Mouse (Mus musculus): ENCODE data around the gene Myg1.
A peak's percentile ranks its signal among the peaks of the same experiment; 100 is the strongest.
"Not testable (repeated sequence)": the region's sequence is repeated elsewhere in the genome, so short reads cannot be mapped to it uniquely, and the experiment has no call there.

The Myg1 gene

DNA sequence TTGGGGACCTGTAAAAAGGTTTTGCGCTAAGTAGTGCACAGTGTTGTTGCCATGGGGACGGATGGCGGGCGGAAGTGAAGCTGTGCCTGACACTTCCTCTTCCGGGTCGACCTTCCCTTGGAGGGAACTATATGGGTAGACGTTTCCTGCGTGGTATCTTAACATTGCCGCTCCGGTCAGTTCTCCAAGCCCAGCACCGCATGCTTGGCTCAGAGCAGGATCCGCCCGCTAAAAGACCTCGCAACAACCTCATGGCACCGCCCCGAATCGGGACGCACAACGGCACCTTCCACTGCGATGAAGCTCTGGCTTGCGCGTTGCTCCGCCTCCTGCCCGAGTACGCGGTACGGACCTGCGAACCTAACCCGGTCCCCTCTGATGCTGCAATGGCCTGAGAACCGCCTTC, at the start of gene Myg1:
TSS of gene Myg1 (plus strand) at position 100 of the 406 bp plus-strand sequence.
- DNase-seq (ENCODE audit: low spot score in 2 of 2), result peak; percentile 90 to 93

DNA sequence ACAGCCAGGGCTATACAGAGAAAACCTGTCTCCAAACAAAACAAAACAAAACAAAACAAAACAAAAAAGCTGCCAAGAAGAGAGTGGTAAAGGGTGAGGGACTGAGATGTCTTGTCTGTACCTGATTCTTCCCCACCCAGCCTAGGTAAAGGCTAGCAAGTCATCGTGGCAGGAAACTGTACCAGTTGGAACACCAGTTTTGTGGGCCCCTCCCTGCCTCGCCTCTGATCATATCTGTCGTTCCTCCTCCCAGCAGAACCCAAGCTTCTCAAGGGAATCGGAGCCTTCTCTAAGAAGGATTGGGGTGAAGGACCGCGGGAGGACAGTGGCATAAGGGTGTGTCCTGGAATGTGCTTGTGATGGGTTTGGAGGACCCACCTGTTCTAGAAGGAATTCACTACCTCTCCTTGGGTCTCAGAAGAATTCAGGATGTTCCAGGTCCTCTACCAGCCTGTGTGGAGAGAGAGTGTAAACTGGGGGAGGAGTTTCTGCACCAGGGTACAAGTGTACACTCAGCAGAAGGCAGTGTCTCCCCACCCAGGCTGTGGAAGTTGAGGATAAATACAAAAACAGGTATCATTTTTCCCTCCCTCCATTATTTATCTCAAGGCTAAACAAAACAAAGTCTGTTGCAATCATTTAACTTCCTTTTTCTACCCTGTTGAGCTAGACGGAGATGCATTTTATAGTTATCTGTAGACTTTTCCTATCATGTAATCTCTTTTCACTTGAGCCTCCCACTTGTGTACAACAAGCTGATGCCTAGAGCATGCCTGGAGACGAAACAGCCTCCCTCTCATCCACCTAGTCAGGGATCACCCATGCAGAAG, 48.8 kb upstream of the Myg1 start:
- no peak for DNase-seq (ENCODE audit: low spot score in 2 of 2)

DNA sequence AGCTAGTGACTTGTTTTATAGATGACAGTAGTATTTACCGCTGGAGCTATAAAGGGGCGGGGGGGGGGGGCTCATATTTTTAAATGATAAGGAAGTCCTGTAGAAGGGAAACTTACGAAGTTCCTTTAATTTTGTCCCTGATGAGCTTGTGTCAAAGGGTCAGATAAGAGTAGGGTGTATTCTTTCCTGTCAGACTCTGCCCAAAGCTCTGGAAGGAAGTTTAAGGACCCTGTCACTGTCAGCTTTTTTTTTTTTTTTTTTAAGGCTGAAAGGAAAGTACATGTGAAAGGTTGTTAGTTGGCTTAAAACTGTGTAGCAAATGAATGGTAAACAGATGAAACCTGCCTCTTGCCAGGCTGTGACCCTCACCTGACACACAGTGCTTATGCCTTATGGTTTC, 47.9 kb upstream of the Myg1 start:
- DNase-seq (ENCODE audit: low spot score in 2 of 2), result no peak

DNA sequence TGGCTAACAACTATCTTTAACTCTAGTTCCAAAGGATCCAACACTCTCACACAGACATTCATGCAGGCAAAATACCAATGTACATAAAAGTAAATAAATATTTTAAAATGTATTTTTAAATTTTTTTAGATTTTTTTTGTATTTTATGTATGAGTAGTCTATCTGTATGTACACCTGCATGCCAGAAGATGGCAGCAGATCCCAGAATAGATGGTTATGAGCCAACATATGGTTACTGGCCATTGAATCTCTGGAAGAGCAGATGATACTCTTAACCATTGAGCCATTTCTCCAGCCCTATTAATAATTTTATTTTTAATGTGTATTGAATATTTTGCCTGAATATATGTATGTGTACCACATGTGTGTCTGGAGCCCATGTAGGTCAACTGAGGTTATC, 44.1 kb upstream of the Myg1 start:
- DNase-seq (ENCODE audit: low spot score in 2 of 2), result peak in 1 of 2 experiments; percentile 56

DNA sequence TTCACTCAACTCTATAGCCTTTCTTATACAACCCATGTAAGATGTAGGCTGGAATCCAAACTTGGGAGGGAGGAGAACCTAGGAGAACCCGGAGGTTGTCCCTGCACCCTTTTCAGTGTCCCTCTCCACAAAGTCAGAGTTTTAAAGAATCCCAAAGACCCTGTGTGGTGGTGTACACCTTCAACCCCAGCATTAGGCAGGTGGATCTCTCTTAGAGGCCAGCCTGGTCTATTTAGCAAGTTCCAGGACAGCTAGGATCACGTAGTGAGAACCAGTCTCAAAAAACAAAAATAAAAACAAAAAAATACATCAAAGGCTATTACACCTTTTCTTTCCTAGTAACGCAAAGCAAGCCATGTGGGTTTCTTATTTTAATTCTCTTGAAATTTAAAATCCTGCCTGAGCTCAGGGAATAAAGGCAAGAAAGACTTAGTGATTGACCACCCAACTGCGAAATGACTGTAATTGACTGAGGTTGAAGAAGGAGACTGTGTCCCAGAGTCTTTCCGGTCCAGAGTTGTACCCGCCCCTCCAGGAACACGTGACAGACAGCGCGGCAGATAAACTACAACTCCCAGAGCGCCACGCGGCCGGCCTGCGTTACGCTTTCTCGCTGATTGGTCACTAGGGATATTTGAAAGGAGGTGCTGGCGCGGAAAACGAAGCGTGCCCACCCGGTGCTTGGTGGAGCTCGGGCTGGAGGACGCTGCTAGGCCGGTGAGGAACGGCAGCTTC, 35.7 kb upstream of the Myg1 start, which contains the start of gene Espl1:
TSS of gene Espl1 (plus strand) at position 634 of the 735 bp plus-strand sequence.
- peak; percentile 96 to 97 for DNase-seq (ENCODE audit: low spot score in 2 of 2)

DNA sequence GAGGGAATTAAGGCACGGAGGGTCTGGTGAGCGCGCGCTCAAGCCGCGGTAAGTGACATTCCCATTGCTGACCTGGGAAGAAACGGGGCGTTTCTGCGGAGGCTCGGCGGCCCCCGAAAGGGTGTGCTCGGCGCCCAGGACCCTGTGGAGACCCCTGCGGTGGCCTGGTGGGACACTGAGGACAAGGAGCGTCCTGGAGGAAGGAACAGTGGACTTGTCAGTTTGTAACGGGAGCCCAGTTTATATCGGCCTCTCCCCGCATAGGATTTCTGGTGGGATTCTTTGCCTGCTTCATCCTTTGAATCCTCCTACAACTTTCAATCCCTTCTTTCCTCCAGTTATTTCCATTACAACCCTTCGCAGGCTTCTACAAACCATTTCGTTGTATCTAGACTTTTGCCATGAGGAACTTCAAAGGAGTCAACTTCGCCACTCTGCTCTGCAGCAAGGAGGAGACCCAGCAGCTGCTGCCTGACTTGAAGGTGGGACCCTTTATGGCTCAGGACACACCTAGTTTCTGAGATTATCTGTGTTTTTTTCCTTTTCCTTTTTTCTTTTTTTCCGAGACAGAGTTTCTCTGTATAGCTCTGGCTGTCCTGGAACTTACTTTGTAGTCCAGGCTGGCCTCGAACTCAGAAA, 35.0 kb upstream of the Myg1 start:
- DNase-seq (ENCODE audit: low spot score in 2 of 2), result no peak

DNA sequence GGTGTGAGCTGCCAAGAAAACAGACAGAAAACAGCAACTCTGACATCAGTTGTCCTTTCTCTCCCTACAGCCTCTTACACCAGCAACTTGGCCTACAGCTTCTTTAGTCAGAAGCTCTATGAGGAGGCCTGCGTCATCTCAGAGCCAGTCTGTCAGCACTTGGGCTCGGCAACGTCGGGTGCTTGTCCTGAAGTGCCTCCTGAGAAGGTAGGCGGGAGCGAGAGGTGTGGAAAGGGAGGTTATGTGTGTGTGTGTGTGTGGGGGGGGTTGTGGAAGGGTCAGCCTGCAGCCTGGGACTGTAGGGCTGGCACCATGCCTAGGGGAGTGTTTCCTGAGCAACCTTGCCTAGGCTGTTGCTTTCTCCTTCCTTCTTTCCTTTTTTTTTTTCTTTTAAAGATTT, 29.0 kb upstream of the Myg1 start:
- DNase-seq (ENCODE audit: low spot score in 2 of 2), result no peak

DNA sequence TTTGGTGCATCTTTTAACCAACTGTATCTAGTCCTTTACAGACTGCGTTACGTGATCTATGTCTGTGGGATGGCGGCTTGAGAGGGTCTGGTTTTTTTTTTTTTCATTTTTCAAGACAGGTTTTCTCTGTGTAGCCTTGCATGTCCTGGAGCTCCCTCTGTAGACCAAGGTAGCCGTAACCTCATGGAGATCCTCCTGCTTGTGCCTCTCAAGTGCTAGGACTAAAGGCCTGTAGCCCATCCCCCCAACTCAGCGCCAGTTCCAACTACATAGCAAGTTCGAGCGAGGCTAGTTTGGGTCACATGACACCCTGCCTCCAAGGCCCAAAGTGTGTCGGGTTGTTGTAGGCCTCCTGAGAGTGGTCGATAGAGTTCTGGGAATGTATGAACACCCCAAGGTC, 22.8 kb upstream of the Myg1 start:
- DNase-seq (ENCODE audit: low spot score in 2 of 2), result no peak

DNA sequence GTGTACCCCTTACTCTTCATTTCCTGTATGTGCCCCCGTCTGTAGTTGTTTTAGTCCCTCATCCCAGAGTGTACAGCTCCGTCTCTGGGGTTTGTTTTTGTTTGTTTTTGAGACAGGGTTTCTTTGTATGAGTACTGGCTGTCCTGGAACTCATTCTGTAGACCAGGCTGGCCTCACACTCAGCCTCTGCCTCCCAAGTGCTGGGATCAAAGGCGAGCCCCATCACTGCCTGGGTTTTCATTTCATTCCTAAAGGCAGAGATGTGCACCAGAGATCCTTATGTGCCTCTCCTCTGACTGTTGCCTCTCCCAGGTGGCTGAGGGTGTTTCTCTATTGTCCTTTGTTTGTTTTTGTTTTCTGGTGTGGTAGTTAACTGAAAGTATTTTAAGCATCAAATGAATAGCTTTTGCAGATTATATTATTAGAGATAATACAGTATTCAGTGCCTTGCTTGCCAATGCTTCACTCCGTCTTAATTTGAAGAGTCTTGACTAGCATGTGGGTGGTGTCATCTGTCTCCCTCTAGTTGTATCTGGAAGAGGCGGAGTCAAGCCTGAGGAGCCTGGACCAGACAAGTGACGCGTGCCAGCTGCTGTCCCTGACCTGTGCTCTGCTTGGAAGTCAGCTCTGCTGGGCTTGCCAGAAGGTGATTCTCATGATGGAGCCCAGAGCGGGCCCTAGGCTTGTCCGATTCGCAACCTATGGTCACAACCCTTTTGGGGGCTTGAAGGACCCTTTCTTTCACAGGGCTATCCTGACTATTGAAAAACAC, 21.2 kb upstream of the Myg1 start:
- no peak for DNase-seq (ENCODE audit: low spot score in 2 of 2)

DNA sequence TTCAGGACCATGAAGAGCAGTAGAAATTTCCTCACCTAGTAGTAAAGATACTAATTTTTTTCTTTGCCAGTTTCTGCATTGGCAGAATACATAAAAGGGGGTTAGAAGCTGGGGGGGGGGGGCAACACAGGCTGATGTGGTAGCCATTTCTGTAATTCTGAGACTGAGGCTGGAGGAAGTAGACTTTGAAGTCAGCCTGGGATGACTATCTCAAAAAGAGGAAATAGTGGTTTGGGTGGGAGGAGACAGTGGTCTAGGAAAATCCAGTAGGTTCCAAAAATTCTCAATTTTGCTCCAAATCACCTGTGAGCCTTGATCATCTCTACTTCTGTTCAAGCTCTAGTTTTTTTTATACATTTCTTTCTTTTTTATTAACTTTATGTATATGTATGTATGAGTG, 20.0 kb upstream of the Myg1 start:
- DNase-seq (ENCODE audit: low spot score in 2 of 2), result no peak

DNA sequence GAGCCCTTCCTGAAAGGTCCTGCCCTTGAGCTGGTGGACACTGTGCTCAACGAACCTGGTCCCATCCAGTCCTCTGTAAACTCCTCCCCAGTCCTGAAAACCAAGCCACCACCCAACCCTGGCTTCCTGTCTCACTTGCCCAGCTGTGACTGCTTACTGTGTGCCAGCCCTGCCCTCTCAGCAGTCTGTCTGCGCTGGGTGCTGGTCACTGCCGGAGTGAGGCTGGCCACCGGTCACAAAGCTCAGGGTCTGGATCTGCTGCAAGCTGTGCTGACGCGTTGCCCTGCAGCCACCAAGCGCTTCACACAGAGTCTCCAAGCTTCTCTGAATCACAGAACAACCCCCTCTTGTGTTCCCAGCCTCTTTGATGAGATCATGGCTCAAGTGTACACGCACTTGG, 16.2 kb upstream of the Myg1 start:
- no peak for DNase-seq (ENCODE audit: low spot score in 2 of 2)

DNA sequence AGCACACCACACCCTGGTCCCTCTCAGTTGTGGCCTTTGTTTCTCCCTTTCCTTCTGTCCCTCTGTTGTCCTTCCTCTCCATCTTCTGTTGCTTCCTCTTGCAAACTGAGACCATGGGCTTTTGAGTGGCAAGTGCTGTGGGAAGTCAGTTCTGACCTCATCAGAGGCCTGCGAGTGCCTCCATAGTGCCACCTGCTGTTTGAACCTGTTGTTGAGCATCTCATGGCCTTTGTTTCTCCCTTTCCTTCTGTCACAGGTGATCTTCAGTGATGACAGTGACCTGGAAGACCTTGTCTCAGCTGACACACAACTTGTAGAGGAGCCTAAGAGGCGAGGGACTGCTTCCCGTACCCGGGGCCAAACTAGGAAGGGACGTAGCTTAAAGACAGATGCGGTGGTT, 15.2 kb upstream of the Myg1 start:
- DNase-seq (ENCODE audit: low spot score in 2 of 2), result peak in 1 of 2 experiments; percentile 55

DNA sequence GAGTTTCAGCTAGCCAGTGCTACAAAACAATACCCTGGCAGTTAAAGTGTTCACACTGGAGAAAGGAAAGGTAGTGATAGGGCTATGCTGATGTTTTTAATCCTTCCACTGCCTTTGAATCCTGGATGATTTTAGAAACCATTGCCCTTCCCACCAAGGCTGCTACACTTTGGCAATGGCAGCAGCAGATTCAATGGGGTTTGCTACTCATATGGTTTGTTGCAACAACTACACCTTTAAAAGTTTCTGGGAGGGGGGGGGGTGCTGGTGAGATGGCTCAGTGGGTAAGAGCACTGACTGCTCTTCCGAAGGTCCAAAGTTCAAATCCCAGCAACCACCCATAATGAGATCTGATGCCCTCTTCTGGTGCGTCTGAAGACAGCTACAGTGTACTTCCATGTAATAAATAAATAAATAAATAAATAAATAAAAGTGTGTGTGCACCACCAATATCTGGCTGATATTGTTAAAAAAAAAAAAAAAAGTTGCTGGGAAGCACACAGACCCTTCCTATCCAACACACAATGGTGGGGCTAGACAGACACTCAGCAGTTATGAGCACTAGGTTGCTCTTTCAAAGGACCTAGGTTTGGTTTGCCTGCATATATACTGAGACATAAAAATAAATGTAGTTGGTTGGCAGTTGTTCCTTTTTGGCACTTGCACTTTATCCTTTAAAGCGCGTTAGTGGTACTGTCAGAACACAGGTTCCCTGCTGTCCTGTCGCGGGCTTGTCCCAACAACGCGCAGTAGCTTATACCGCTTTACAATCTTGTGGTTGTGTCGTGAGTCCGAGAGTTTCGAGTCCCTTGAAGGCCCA, 6.6 kb upstream of the Myg1 start:
- no peak for DNase-seq (ENCODE audit: low spot score in 2 of 2)

DNA sequence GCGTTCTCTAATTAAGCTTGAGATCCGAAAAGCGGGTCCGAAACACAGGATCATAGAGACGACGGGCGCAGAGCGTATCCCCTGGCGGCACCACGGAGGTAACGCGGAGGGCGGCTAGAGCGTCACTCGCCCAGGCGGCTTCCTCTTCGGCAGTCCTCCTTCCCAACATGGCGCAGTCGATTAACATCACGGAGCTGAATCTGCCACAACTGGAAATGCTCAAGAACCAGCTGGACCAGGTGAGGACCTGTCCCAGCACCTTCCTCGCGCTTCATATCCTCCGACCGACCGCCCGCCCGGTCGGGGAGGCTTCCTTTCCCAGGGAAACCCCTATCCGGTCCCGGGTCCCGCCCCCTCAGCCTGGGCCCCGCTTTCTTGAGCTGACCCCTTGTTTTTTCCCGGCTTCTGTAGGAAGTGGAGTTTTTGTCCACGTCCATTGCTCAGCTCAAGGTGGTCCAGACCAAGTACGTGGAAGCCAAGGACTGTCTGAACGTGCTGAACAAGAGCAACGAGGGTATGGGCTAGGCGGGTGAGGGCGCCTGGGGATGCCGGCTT, 5.4 kb upstream of the Myg1 start, which contains the start of gene Pfdn5:
TSS of gene Pfdn5 (plus strand) at position 95 of the 555 bp plus-strand sequence.
- peak; percentile 90 to 92 for DNase-seq (ENCODE audit: low spot score in 2 of 2)

DNA sequence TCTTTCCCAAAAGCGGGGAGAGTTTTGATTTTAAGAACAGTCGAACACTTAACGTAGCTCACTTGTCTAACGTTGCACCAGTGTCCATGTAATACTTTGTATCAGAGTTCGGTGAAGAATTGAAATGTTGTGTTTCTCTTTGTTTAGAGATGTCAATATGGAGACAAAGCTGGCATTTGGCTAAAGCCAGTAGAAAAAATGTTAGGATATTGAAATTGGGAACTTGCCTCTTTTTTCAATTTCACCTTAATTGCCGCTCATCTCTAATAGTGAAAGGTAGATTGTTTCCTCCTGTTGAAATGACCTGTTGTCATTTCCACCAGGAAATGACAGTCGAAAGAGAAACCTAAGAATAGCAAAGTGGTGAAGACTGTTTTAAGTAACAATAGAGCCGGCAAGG, 4.6 kb upstream of the Myg1 start:
- no peak for DNase-seq (ENCODE audit: low spot score in 2 of 2)

DNA sequence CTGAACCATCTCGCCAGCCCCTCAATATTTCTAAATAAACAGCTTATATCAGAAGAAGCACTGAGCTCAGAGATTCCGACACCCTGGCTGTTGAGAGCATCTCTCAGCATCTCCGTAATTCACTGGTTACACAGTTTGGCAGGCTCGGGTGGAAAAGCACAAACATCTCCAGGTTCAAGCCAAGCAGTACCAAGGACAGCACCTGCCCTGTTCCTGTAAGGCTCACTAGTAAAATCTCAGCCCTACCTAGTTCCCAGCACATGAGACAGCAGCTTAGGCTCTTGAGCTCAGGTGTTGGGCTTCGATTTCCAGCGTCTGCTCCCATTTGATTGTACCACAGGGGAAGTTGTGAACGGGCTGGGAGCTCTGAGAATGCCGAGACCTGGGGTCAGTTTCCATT, 3.7 kb downstream of the Myg1 start:
- DNase-seq (ENCODE audit: low spot score in 2 of 2), result no peak

DNA sequence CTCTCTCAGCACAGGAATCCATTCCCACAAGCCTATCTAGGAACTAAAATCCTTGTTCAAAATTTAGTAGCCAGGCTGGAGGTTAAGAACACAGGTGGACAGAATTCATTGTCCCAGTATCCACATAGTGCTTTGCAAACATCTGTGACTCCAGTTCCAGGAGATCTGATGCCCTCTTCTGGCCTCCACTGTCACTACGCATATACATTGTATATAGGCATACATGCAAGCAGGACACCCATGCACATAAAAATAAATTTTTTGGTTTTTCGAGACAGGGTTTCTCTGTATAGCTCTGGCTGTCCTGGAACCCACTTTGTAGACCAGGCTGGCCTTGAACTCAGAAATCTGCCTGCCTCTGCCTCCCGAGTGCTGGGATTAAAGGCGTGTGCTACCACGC, 4.4 kb downstream of the Myg1 start:
- DNase-seq (ENCODE audit: low spot score in 2 of 2), result not testable (repeated sequence)

DNA sequence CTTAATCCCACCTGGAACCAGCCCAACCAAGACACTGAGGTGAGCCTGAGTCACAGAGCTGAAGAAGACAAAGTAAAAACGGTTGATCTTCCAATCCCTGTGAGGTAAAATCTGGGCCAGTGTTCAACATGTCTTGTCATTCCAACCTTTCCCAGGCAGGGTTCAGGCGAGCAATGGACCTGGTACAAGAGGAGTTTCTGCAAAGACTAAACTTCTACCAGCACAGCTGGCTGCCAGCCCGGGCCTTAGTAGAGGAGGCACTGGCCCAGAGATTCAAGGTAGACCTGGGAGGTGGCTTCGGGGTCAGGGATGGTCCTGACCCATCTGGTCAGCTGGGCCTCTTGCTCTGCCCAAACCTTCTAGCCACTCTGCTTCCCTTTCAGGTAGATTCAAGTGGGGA, 5.4 kb downstream of the Myg1 start:
- DNase-seq (ENCODE audit: low spot score in 2 of 2), result no peak

DNA sequence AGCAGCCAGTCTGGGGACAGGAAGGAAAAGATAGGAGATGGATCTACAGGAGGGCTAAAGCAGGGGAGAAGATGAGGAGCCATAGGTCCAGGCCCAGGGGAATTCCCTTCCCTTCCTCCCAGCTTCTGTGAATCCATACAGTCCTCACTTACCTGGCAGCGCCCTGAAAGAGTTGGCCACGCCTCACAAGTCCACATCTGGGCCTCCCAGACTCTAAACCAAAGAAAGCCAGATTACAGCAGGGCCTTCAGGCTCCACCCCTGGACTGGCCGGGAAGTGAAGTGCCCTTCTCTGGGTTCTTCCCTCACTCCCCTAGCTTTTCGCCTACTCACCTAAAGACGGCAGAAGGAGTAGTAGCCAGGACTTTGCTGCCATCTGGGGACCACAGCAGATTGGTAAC, 8.1 kb downstream of the Myg1 start:
- no peak for DNase-seq (ENCODE audit: low spot score in 2 of 2)

DNA sequence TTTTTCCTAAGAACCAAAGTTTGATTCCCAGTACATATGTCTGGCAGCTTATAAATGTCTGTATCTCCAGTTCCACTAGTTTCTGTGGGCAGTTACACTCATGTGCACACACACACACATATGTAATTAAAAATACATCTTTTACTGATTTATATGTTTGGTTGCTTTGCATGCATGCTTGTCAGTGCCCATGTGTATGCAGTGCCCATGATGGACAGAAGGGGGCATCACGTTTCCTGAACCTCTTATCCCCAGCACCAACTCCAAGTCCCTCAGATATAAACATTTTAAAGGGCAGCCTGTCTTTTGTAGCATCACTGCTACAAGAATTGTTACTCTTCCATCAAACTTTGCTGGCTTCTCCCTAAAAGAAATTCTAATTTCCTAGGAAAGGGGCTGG, 10.1 kb downstream of the Myg1 start:
- DNase-seq (ENCODE audit: low spot score in 2 of 2), result no peak

DNA sequence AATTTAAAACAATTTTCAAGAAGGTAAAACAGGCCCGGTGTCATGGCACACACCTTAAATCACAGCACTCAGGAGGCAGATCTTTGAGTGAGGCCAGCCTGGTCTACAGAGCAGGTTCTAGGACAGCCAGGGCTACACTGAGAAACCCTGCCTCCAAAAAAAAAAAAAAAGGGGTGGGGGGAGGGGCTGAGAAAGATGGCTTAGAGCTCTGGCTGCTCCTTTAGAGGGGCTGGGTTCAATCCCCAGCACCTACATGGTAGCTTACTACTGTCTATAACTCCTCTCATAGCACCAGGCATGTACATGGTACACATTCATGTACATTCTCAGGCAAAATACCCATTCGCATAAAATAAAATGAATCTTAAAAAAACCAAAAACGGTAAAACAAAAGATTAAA, 13.0 kb downstream of the Myg1 start:
- no peak for DNase-seq (ENCODE audit: low spot score in 2 of 2)

All from right cerebral cortex, postnatal 10 days (tissue).